Mouse (Mus musculus) splenic B cell, adult 2 months (primary cell): ENCODE measurements at regions not wholly inside any gene's neighbourhood (a gene's known extent, or its start where the extent isn't known, plus 50 kb on each side); places are given as distances from the start of the nearest gene placed in this dataset.

Experiments used
- DNase-seq: peaks from one replicate; pipeline ENCODE4 v3.0.0-alpha.2; 2011; ENCODE audit warnings: low read depth, low spot score
- H3K27me3 ChIP-seq: 2 replicates; pipeline ENCODE4 v1.6.1; 2012; ENCODE audit warnings: mild to moderate bottlenecking, low read length, moderate library complexity, mixed read lengths; ENCODE audit not compliant: control insufficient read depth, poor library complexity, insufficient read depth, severe bottlenecking
- H3K36me3 ChIP-seq: 2 replicates; pipeline ENCODE4 v1.6.1; 2012; ENCODE audit warnings: mild to moderate bottlenecking, low read length, moderate library complexity, mixed read lengths; ENCODE audit not compliant: control insufficient read depth, poor library complexity, insufficient read depth, severe bottlenecking

- no peaks in the 10 kb centered on the region for H3K27me3 ChIP-seq
- H3K36me3 ChIP-seq = no peaks in the 10 kb centered on the region
- DNase-seq = no peak
These were observed 145.4 kb upstream of the Stx16 start for GRCm38 (mm10) chr2:173930606-173931177.

- no peaks in the 10 kb centered on the region for H3K27me3 ChIP-seq
- DNase-seq = no peak
- H3K36me3 ChIP-seq = no peaks in the 10 kb centered on the region
These were observed 140.4 kb upstream of the Stx16 start for GRCm38 (mm10) chr2:173935706-173936105.

GRCm38 (mm10) chr2:173937531-173938439 lies 138.3 kb upstream of the Stx16 start:
- Histone ChIP-seq H3K36me3 (no peaks in the 10 kb centered on the region), H3K27me3 (no peaks in the 10 kb centered on the region)
- DNase-seq = no peak

GRCm38 (mm10) chr2:173938440-173938787 lies 137.7 kb upstream of the Stx16 start:
- no peaks in the 10 kb centered on the region for H3K36me3 ChIP-seq
- no peaks in the 10 kb centered on the region for H3K27me3 ChIP-seq
- DNase-seq = no peak

GRCm38 (mm10) chr2:173945441-173945840 lies 130.7 kb upstream of the Stx16 start:
- no peak for DNase-seq
- no peaks in the 10 kb centered on the region for H3K36me3 ChIP-seq
- H3K27me3 ChIP-seq = no peaks in the 10 kb centered on the region

GRCm38 (mm10) chr2:173948586-173948985 lies 127.5 kb upstream of the Stx16 start:
- no peaks in the 10 kb centered on the region for H3K36me3 ChIP-seq
- no peaks in the 10 kb centered on the region for H3K27me3 ChIP-seq
- no peak for DNase-seq

GRCm38 (mm10) chr2:173950164-173950891 lies 125.8 kb upstream of the Stx16 start:
- DNase-seq = no peak
- Histone ChIP-seq H3K27me3 (no peaks in the 10 kb centered on the region), H3K36me3 (no peaks in the 10 kb centered on the region)

- no peak for DNase-seq
- H3K36me3 ChIP-seq = no peaks in the 10 kb centered on the region
- H3K27me3 ChIP-seq = no peaks in the 10 kb centered on the region
These were observed 110.0 kb upstream of the Stx16 start for GRCm38 (mm10) chr2:173966111-173966510.

- no peaks in the 10 kb centered on the region for H3K27me3 ChIP-seq
- no peak for DNase-seq
- H3K36me3 ChIP-seq = no peaks in the 10 kb centered on the region
These were observed 105.3 kb upstream of the Stx16 start for GRCm38 (mm10) chr2:173970789-173971188.

GRCm38 (mm10) chr2:173976314-173977053 lies 99.6 kb upstream of the Stx16 start:
- DNase-seq = no peak
- no peaks in the 10 kb centered on the region for H3K36me3 ChIP-seq
- no peaks in the 10 kb centered on the region for H3K27me3 ChIP-seq

GRCm38 (mm10) chr2:173977236-173978053 lies 98.7 kb upstream of the Stx16 start:
- Histone ChIP-seq H3K36me3 (no peaks in the 10 kb centered on the region), H3K27me3 (no peaks in the 10 kb centered on the region)
- no peak for DNase-seq

GRCm38 (mm10) chr2:173978138-173978765 lies 97.9 kb upstream of the Stx16 start:
- DNase-seq = no peak
- no peaks in the 10 kb centered on the region for H3K36me3 ChIP-seq

GRCm38 (mm10) chr2:173981036-173981435 lies 95.1 kb upstream of the Stx16 start:
- Histone ChIP-seq H3K36me3 (no peaks in the 10 kb centered on the region), H3K27me3 (no peaks in the 10 kb centered on the region)
- no peak for DNase-seq

More at GRCm38 (mm10) chr2:173978138-173978765, 97.9 kb upstream of the Stx16 start:
- H3K27me3 ChIP-seq = no peaks in the 10 kb centered on the region
